Comparison of ENCODE assay signal across 7 mouse cellular contexts in genomic region chr5:142404307-142404706, GRCm38 (mm10). TPM values are rescaled to one million over a fixed set of nuclear protein-coding genes. Genes with fewer than 3 reads are reported as not detected.
DNase-seq lines count a peak whose midpoint lies in the region; ATAC-seq and TF ChIP-seq lines count a peak whose summit lies in the region.

No protein-coding gene starts in this region.

- no peak for ATAC-seq in intestine, embryonic 15.5 days
- ATAC-seq in intestine, embryonic 16.5 days, result no peak
- ATAC-seq in forebrain, embryonic 15.5 days (replicated peaks), result no peak
- ATAC-seq in midbrain, embryonic 15.5 days (replicated peaks), result no peak

- H3K27me3 ChIP-seq in intestine, embryonic 15.5 days (replicated peaks), result no peaks in the 10 kb centered on the region
- H3K27me3 ChIP-seq in intestine, embryonic 16.5 days (replicated peaks; ENCODE audit: control insufficient read depth, insufficient read depth, low read length), result no peaks in the 10 kb centered on the region
- H3K27me3 ChIP-seq in forebrain, embryonic 15.5 days, result no peaks in the 10 kb centered on the region
- no peaks in the 10 kb centered on the region for H3K27me3 ChIP-seq in midbrain, embryonic 15.5 days (replicated peaks)

- intact Hi-C loops in left cerebral cortex, postnatal 36 days (cut with DNase I), result no loop called here

- DNase-seq in urinary bladder, postnatal 14 days (ENCODE audit: low spot score), result no peak
- DNase-seq in left cerebral cortex, postnatal 36 days (ENCODE audit: low spot score in 2 of 2), result no peak

- peak overlapping the region; percentile 85 for H3K4me2 ChIP-seq in intestine, embryonic 15.5 days (replicated peaks)
- no peak overlapping the region for H3K4me2 ChIP-seq in intestine, embryonic 16.5 days (ENCODE audit: low read depth, low read length)
- peak overlapping the region; percentile 86; the same call in 1 of the 2 replicates for H3K4me2 ChIP-seq in forebrain, embryonic 15.5 days (replicated peaks)
- peak overlapping the region; percentile 71 for H3K4me2 ChIP-seq in midbrain, embryonic 15.5 days

- no peak overlapping the region for H3K9ac ChIP-seq in intestine, embryonic 15.5 days
- no peak overlapping the region; the same call in 1 of the 2 replicates for H3K9ac ChIP-seq in intestine, embryonic 16.5 days (ENCODE audit: low read depth, low read length)
- no peak overlapping the region for H3K9ac ChIP-seq in forebrain, embryonic 15.5 days (replicated peaks)
- peak overlapping the region; percentile 27; the same call in 1 of the 2 replicates for H3K9ac ChIP-seq in midbrain, embryonic 15.5 days

- H3K9me3 ChIP-seq in intestine, embryonic 15.5 days, result no peaks in the 10 kb centered on the region
- H3K9me3 ChIP-seq in intestine, embryonic 16.5 days (ENCODE audit: control insufficient read depth, low read length), result no peaks in the 10 kb centered on the region
- no peaks in the 10 kb centered on the region for H3K9me3 ChIP-seq in forebrain, embryonic 15.5 days
- no peaks in the 10 kb centered on the region for H3K9me3 ChIP-seq in midbrain, embryonic 15.5 days

- no peak for TF ChIP-seq CTCF in cortical plate, adult 2 months (IDR thresholded peaks at IDR 0.05; ENCODE audit: extremely low read depth, insufficient read depth, low read length)

- 86% methylated on average over 1 of the region's 1 CpGs for WGBS in intestine, embryonic 15.5 days
- WGBS in intestine, embryonic 16.5 days, result 71% methylated on average over 1 of the region's 1 CpGs
- WGBS in forebrain, embryonic 15.5 days, result 90% methylated on average over 1 of the region's 1 CpGs
- 92% methylated on average over 1 of the region's 1 CpGs for WGBS in midbrain, embryonic 15.5 days

- H3K36me3 ChIP-seq in intestine, embryonic 15.5 days, result no peaks in the 10 kb centered on the region; the same call in 1 of the 2 replicates
- H3K36me3 ChIP-seq in intestine, embryonic 16.5 days (ENCODE audit: control insufficient read depth, insufficient read depth, low read length), result peaks cover 3% of the 10 kb centered on the region; the same call in 1 of the 2 replicates
- no peaks in the 10 kb centered on the region for H3K36me3 ChIP-seq in forebrain, embryonic 15.5 days
- 0 out of 2 replicates have a peak, but pooled peaks cover 3% of the 10 kb centered on the region for H3K36me3 ChIP-seq in midbrain, embryonic 15.5 days (replicated peaks)

- no peak for TF ChIP-seq POLR2A in cortical plate, adult 2 months (IDR thresholded peaks at IDR 0.05; ENCODE audit: extremely low read depth, insufficient read depth, low read length)

- peaks cover 30% of the 10 kb centered on the region for H3K4me1 ChIP-seq in intestine, embryonic 15.5 days (replicated peaks)
- H3K4me1 ChIP-seq in intestine, embryonic 16.5 days (ENCODE audit: control insufficient read depth, insufficient read depth, low read length), result peaks cover 41% of the 10 kb centered on the region
- peaks cover 25% of the 10 kb centered on the region for H3K4me1 ChIP-seq in cortical plate, adult 2 months (ENCODE audit: control insufficient read depth, insufficient read depth, low read length)
- peaks cover 71% of the 10 kb centered on the region for H3K4me1 ChIP-seq in forebrain, embryonic 15.5 days
- peaks cover 56% of the 10 kb centered on the region for H3K4me1 ChIP-seq in midbrain, embryonic 15.5 days

- no peak overlapping the region for H3K4me3 ChIP-seq in intestine, embryonic 15.5 days (replicated peaks)
- no peak overlapping the region for H3K4me3 ChIP-seq in intestine, embryonic 16.5 days (ENCODE audit: low read length)
- peak overlapping the region; percentile 92 for H3K4me3 ChIP-seq in cortical plate, adult 2 months (ENCODE audit: insufficient read depth, low read length)
- no peak overlapping the region for H3K4me3 ChIP-seq in forebrain, embryonic 15.5 days
- H3K4me3 ChIP-seq in midbrain, embryonic 15.5 days, result no peak overlapping the region

- no peak overlapping the region for H3K27ac ChIP-seq in intestine, embryonic 15.5 days
- H3K27ac ChIP-seq in intestine, embryonic 16.5 days (ENCODE audit: low read length), result no peak overlapping the region; the same call in 1 of the 2 replicates
- H3K27ac ChIP-seq in cortical plate, adult 2 months (ENCODE audit: insufficient read depth, low read length), result peak overlapping the region; percentile 36; the same call in 1 of the 2 replicates
- H3K27ac ChIP-seq in forebrain, embryonic 15.5 days (replicated peaks), result no peak overlapping the region
- H3K27ac ChIP-seq in midbrain, embryonic 15.5 days, result no peak overlapping the region

RNA-seq across cellular contexts. Expression of gene Foxk1, which starts 3.0 kb away (rescaled TPM):
- polyA plus RNA-seq in intestine, embryonic 15.5 days (2015; fragmentation: Nextera tagmentation; extraction: Ambion mirVana), result 4.3 and 5.3 TPM in 2 replicates
- polyA plus RNA-seq in intestine, embryonic 16.5 days (2015; fragmentation: Nextera tagmentation; extraction: Ambion mirVana), result 1.9 and 2.0 TPM in 2 replicates
- 19.4 and 21.1 TPM in 2 replicates for polyA plus RNA-seq in cortical plate, adult 2 months (2012; rRNA removed)
- 3.9 TPM in 2 replicates for polyA plus RNA-seq in forebrain, embryonic 15.5 days (2015; fragmentation: Nextera tagmentation; extraction: Ambion mirVana)
- polyA plus RNA-seq in midbrain, embryonic 15.5 days (2015; fragmentation: Nextera tagmentation; extraction: Ambion mirVana), result 6.9 and 8.1 TPM in 2 replicates
- 10 to 100 TPM; 42.4 to 42.5 TPM for total RNA-seq in left cerebral cortex, postnatal 36 days (2021)

RNA-seq across cellular contexts. Expression of gene Ap5z1, which starts 59.4 kb away (rescaled TPM):
- 12.0 and 13.6 TPM in 2 replicates for polyA plus RNA-seq in intestine, embryonic 15.5 days (2015; fragmentation: Nextera tagmentation; extraction: Ambion mirVana)
- 17.3 and 21.6 TPM in 2 replicates for polyA plus RNA-seq in intestine, embryonic 16.5 days (2015; fragmentation: Nextera tagmentation; extraction: Ambion mirVana)
- polyA plus RNA-seq in cortical plate, adult 2 months (2012; rRNA removed), result 31.5 and 32.5 TPM in 2 replicates
- polyA plus RNA-seq in forebrain, embryonic 15.5 days (2015; fragmentation: Nextera tagmentation; extraction: Ambion mirVana), result 15.0 and 15.1 TPM in 2 replicates
- 13.7 and 14.2 TPM in 2 replicates for polyA plus RNA-seq in midbrain, embryonic 15.5 days (2015; fragmentation: Nextera tagmentation; extraction: Ambion mirVana)
- total RNA-seq in left cerebral cortex, postnatal 36 days (2021), result 10 to 100 TPM; 21.4 to 22.4 TPM
